Mouse (Mus musculus) central nervous system, embryonic 14 days (tissue): ENCODE data around the gene Tcf23. TPM values are rescaled to one million over a fixed set of nuclear protein-coding genes. Genes with fewer than 3 reads are reported as not detected.

Experiments used
- polyA plus RNA-seq: library from polyadenylated mRNA; depleted of rRNA; stranded (reverse); fragments of >200 nt; gene quantifications from 2 replicates; pipeline ENCODE4 v1.2.3, GENCODE M21; 2012; rRNA removed

The Tcf23 gene
- polyA plus RNA-seq: not detected in 2 replicates

GRCm38 (mm10) chr5:30968416-30968815 lies at the start of gene Tcf23:
Tcf23 (plus strand) TSS chr5:30968662.

DNA sequence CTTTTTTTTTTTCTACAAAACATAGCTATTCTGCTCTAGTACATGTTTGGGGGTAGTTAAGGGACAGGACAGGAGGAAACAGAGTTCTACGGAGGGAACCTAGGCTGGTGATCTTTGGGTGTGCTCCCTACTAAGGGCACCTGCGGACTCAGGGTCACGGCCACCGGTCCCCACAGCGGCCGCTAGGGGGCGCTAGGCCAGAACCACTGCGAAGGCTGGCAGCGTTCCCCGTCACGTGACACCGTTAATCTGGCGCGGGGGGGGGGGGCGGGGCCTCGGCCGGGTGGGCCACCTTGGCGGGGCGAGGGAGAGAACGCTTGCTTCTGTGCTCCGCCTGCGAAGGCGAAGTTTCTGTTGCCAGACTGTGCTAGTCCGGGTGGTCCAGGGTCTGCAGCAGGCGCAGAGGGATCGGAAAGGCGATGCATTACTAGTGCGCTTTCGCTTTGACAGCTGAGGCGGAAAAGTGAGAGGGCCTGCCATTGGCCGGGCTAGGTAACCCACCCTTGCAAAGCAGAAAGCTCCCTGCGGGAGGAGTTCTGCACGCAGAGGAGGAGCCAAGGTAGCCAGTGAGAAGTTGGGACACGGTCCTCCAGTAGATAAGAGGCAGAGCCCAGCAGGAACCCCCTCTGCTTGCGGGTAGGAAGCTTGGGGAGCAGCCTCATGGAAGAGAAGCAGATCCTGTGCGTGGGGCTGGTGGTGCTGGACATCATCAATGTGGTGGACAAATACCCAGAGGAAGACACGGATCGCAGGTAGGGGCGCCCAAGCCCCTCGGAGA lies 47.0 kb upstream of the Tcf23 start, which contains the start of gene Khk:
Khk (plus strand) TSS at position 176 of the 778 bp plus-strand sequence.

DNA sequence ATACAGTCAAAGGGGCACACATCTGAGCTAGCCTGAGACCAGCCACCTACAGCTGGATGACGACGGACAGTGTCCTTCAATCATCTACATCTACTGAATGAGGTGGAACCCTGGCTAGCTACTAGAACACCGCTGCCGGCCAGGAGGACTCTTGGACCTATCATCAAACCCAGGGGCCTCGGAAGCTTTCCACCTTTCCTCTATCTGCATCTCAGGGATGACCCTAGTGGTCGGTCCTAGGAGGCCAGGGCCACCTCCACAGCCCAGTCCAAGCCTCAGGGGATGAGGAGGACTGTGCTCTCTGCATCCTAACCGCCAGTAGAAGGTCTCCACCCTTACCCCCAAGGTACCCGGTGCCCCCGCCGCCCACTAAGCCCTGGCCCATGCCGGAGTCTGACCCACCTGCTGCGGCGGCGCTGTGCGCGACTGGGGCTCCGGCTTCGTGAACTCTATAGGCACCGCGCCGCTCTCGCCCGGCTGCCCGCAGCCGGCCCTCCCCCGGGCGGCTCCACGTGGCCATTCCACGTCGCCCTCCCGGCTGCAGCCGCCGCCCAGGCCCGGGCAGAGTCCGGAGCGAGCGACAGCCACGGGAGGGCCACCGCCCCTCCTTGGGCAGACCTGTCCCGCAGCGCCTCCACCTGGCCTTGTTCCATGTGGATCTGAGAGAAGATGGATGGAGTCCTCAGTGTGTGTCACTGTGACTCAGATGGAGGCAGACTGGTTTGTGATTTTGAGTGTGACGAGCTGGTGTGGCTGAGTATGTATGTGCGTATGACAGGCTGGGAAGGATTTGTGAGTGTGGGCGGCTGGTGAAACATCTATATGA lies 23.3 kb upstream of the Tcf23 start, which contains the start of gene Cgref1:
Cgref1 (minus strand) TSS at position 636 of the 826 bp plus-strand sequence.

DNA sequence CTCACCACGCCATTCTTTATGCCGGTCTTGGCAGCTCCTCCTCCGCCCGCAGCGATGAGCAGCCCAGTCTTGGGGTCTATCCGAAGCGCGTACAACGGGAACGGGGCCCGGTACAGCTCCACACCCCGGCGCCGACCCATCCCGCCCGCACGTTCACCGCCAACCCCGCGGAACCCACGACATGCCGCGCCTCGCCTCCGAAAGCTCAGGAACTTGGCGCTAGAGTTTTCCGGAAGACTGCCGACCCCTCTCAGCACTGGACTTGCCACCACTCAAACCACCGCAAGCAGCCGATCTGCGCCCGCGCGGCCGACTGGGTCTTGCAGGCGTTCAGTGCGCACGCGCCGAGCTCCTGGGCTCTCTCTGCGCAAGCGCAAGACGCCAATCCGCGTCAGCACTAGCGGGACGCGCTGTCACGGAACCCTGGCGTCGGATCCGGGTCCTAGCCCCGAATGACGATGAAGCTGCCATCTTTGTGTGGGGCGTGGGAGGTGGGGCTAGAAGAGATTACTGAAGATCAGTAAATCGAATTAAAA lies 8.4 kb upstream of the Tcf23 start, which contains the start of gene Preb:
Preb (minus strand) TSS at position 396 of the 536 bp plus-strand sequence.

Other genes with a start within 250 kb of the Tcf23 start
- 152 and 160 TPM in 2 replicates for gene Mapre3, start 154.0 kb upstream of the Tcf23 start, polyA plus RNA-seq
- 68.4 and 82.8 TPM in 2 replicates for gene Tmem214, start 100.7 kb upstream of the Tcf23 start, polyA plus RNA-seq
- gene Agbl5, start 80.0 kb upstream of the Tcf23 start, polyA plus RNA-seq: 62.6 and 66.7 TPM in 2 replicates
- 274 and 279 TPM in 2 replicates for gene Ost4, start 60.9 kb upstream of the Tcf23 start, polyA plus RNA-seq
- gene Emilin1, start 55.3 kb upstream of the Tcf23 start, polyA plus RNA-seq: 19.9 and 63.3 TPM in 2 replicates
- 7.9 and 13.1 TPM in 2 replicates for gene Khk, start 47.2 kb upstream of the Tcf23 start, polyA plus RNA-seq
- 25.2 and 28.8 TPM in 2 replicates for gene Cgref1, start 23.1 kb upstream of the Tcf23 start, polyA plus RNA-seq
- gene Preb, start 8.3 kb upstream of the Tcf23 start, polyA plus RNA-seq: 194 and 208 TPM in 2 replicates
- gene Atraid, start 79.7 kb downstream of the Tcf23 start, polyA plus RNA-seq: 131 and 134 TPM in 2 replicates
- 31.0 and 36.5 TPM in 2 replicates for gene Slc5a6, start 80.3 kb downstream of the Tcf23 start, polyA plus RNA-seq
- 29.6 and 31.9 TPM in 2 replicates for gene Cad, start 86.1 kb downstream of the Tcf23 start, polyA plus RNA-seq
- not detected in 2 replicates for gene Dnajc5g, start 137.6 kb downstream of the Tcf23 start, polyA plus RNA-seq
- gene Slc30a3, start 139.6 kb downstream of the Tcf23 start, polyA plus RNA-seq: 18.5 and 25.0 TPM in 2 replicates
- gene Trim54, start 148.1 kb downstream of the Tcf23 start, polyA plus RNA-seq: 1.5 TPM in 1 of 2 replicates, not detected in the other
- not detected in 2 replicates for gene Ucn, start 170.2 kb downstream of the Tcf23 start, polyA plus RNA-seq
- 51.7 and 55.6 TPM in 2 replicates for gene Mpv17, start 185.6 kb downstream of the Tcf23 start, polyA plus RNA-seq
- 3.4 TPM in 2 replicates for gene Gm29609, start 211.2 kb downstream of the Tcf23 start, polyA plus RNA-seq
- gene Gtf3c2, start 211.5 kb downstream of the Tcf23 start, polyA plus RNA-seq: 99.8 and 100 TPM in 2 replicates
- gene Snx17, start 224.6 kb downstream of the Tcf23 start, polyA plus RNA-seq: 91.1 and 98.2 TPM in 2 replicates
- 62.9 and 68.7 TPM in 2 replicates for gene Eif2b4, start 224.8 kb downstream of the Tcf23 start, polyA plus RNA-seq
- gene Zfp513, start 233.6 kb downstream of the Tcf23 start, polyA plus RNA-seq: 73.0 and 77.5 TPM in 2 replicates